Mouse (Mus musculus) forebrain, embryonic 10.5 days (tissue): ENCODE measurements at regions not wholly inside any gene's neighbourhood (a gene's known extent, or its start where the extent isn't known, plus 50 kb on each side); places are given as distances from the start of the nearest gene placed in this dataset.
A peak's percentile ranks its signal among the peaks of the same experiment; 100 is the strongest.

Experiments
- DNase-seq: peaks from one replicate; pipeline ENCODE4 v3.0.0-alpha.2; 2017; ENCODE audit warnings: low spot score; ENCODE audit errors: extremely low spot score
- H3K27ac ChIP-seq: fragments of 300-500 bp; sonication (generic); 2 replicates; pipeline ENCODE4 v1.5.1; 2016; ENCODE audit warnings: mild to moderate bottlenecking
- H3K27me3 ChIP-seq: fragments of 300-500 bp; sonication (generic); 2 replicates; pipeline ENCODE4 v1.6.1; 2016; ENCODE audit warnings: mild to moderate bottlenecking; ENCODE audit not compliant: poor library complexity, severe bottlenecking
- H3K36me3 ChIP-seq: fragments of 300-500 bp; sonication (generic); replicated peaks from 2 replicates; pipeline ENCODE4 v1.6.1; 2016; ENCODE audit warnings: mild to moderate bottlenecking, moderate library complexity
- H3K4me1 ChIP-seq: fragments of 300-500 bp; sonication (generic); 2 replicates; pipeline ENCODE4 v1.6.1; 2016
- H3K4me3 ChIP-seq: fragments of 300-500 bp; sonication (generic); 2 replicates; pipeline ENCODE4 v1.5.1; 2016; ENCODE audit warnings: mild to moderate bottlenecking, moderate library complexity
- H3K9me3 ChIP-seq: fragments of 300-500 bp; sonication (generic); 2 replicates; pipeline ENCODE4 v1.6.1; 2016; ENCODE audit warnings: mild to moderate bottlenecking, moderate library complexity
- WGBS: fragments of 180-500 bp; shearing (Covaris S2); methylation state at CpG from one replicate; pipeline ENCODE4 v1.1.7; 2016; 5-methylcytosine and 5-hydroxymethylcytosine counted together

GRCm38 (mm10) chr12:117449080-117449479 is 67.2 kb upstream of the Rapgef5 start:
- H3K27ac ChIP-seq: no peak overlapping the region
- no peaks in the 10 kb centered on the region for H3K36me3 ChIP-seq
- no peak for DNase-seq
- no peaks in the 10 kb centered on the region for H3K27me3 ChIP-seq
- peaks cover 18% of the 10 kb centered on the region for H3K4me1 ChIP-seq
- no peaks in the 10 kb centered on the region for H3K9me3 ChIP-seq
- 93% methylated on average over 2 of the region's 2 CpGs for WGBS
- no peak overlapping the region for H3K4me3 ChIP-seq

- H3K36me3 ChIP-seq: no peaks in the 10 kb centered on the region
- H3K9me3 ChIP-seq: no peaks in the 10 kb centered on the region
- H3K4me1 ChIP-seq: peaks cover 18% of the 10 kb centered on the region
- H3K4me3 ChIP-seq: no peak overlapping the region
- no peak for DNase-seq
- 0 out of 2 replicates have a peak overlapping the region, but pooled peaks have one; percentile 48 for H3K27ac ChIP-seq
- no peaks in the 10 kb centered on the region for H3K27me3 ChIP-seq
These were observed 66.2 kb upstream of the Rapgef5 start for GRCm38 (mm10) chr12:117450106-117450505.

GRCm38 (mm10) chr12:117450871-117451270 is 65.4 kb upstream of the Rapgef5 start:
- no peaks in the 10 kb centered on the region for H3K9me3 ChIP-seq
- no peak overlapping the region for H3K27ac ChIP-seq
- H3K4me3 ChIP-seq: no peak overlapping the region
- DNase-seq: no peak
- H3K4me1 ChIP-seq: peaks cover 19% of the 10 kb centered on the region
- H3K36me3 ChIP-seq: no peaks in the 10 kb centered on the region
- no peaks in the 10 kb centered on the region for H3K27me3 ChIP-seq
- 70% methylated on average over 3 of the region's 3 CpGs for WGBS

- Histone ChIP-seq H3K9me3 (no peaks in the 10 kb centered on the region), H3K27ac (no peak overlapping the region), H3K4me1 (peaks cover 25% of the 10 kb centered on the region), H3K27me3 (no peaks in the 10 kb centered on the region), H3K4me3 (no peak overlapping the region), H3K36me3 (no peaks in the 10 kb centered on the region)
- no peak for DNase-seq
- 56% methylated on average over 4 of the region's 4 CpGs for WGBS
These were observed 64.8 kb upstream of the Rapgef5 start for GRCm38 (mm10) chr12:117451441-117451840.

GRCm38 (mm10) chr12:117455800-117456199 is 60.5 kb upstream of the Rapgef5 start:
- Histone ChIP-seq H3K36me3 (no peaks in the 10 kb centered on the region), H3K27ac (no peak overlapping the region), H3K27me3 (peaks cover 6% of the 10 kb centered on the region; the same call in 1 of the 2 replicates), H3K4me3 (no peak overlapping the region), H3K9me3 (no peaks in the 10 kb centered on the region), H3K4me1 (peaks cover 15% of the 10 kb centered on the region)
- WGBS: 86% methylated on average over 7 of the region's 7 CpGs
- no peak for DNase-seq

- Histone ChIP-seq H3K4me1 (peaks cover 15% of the 10 kb centered on the region), H3K27ac (no peak overlapping the region), H3K27me3 (peaks cover 6% of the 10 kb centered on the region; the same call in 1 of the 2 replicates), H3K4me3 (no peak overlapping the region), H3K36me3 (no peaks in the 10 kb centered on the region), H3K9me3 (no peaks in the 10 kb centered on the region)
- DNase-seq: no peak
- 60% methylated on average over 9 of the region's 9 CpGs for WGBS
These were observed 57.9 kb upstream of the Rapgef5 start for GRCm38 (mm10) chr12:117458132-117459070.

GRCm38 (mm10) chr12:117459541-117459940 is 56.7 kb upstream of the Rapgef5 start:
- no peak for DNase-seq
- WGBS: 87% methylated on average over 4 of the region's 4 CpGs

GRCm38 (mm10) chr12:117465206-117465605 is 51.1 kb upstream of the Rapgef5 start:
- H3K36me3 ChIP-seq: no peaks in the 10 kb centered on the region
- no peaks in the 10 kb centered on the region for H3K27me3 ChIP-seq
- no peaks in the 10 kb centered on the region for H3K4me1 ChIP-seq
- WGBS: 88% methylated on average over 3 of the region's 3 CpGs
- no peaks in the 10 kb centered on the region for H3K9me3 ChIP-seq
- no peak overlapping the region for H3K4me3 ChIP-seq
- DNase-seq: no peak
- H3K27ac ChIP-seq: no peak overlapping the region

More at GRCm38 (mm10) chr12:117459541-117459940, 56.7 kb upstream of the Rapgef5 start:
- H3K36me3 ChIP-seq: no peaks in the 10 kb centered on the region
- H3K27ac ChIP-seq: no peak overlapping the region
- H3K9me3 ChIP-seq: no peaks in the 10 kb centered on the region
- no peak overlapping the region for H3K4me3 ChIP-seq
- H3K27me3 ChIP-seq: peaks cover 6% of the 10 kb centered on the region; the same call in 1 of the 2 replicates
- peaks cover 15% of the 10 kb centered on the region for H3K4me1 ChIP-seq

- DNase-seq: no peak
- no peaks in the 10 kb centered on the region for H3K9me3 ChIP-seq
- 74% methylated on average over 7 of the region's 7 CpGs for WGBS
- H3K4me3 ChIP-seq: no peak overlapping the region
- no peak overlapping the region for H3K27ac ChIP-seq
- no peaks in the 10 kb centered on the region for H3K4me1 ChIP-seq
- no peaks in the 10 kb centered on the region for H3K27me3 ChIP-seq
- no peaks in the 10 kb centered on the region for H3K36me3 ChIP-seq
These were observed 50.3 kb upstream of the Rapgef5 start for GRCm38 (mm10) chr12:117465998-117466397.
